Mouse (Mus musculus): ENCODE measurements at regions not wholly inside any gene's neighbourhood (a gene's known extent, or its start where the extent isn't known, plus 50 kb on each side); places are given as distances from the start of the nearest gene placed in this dataset.

GRCm38 (mm10) chr1:190323671-190324070, 153.2 kb upstream of the Prox1 start:
- no peak for DNase-seq
- intact Hi-C loops (cut with DNase I), result no loop called here

- no peak for DNase-seq
- intact Hi-C loops (cut with DNase I), result no loop called here
Measured at GRCm38 (mm10) chr1:190316175-190316574, 145.7 kb upstream of the Prox1 start.

GRCm38 (mm10) chr1:190309831-190310230, 139.3 kb upstream of the Prox1 start:
- DNase-seq, result no peak

GRCm38 (mm10) chr1:190307751-190308150, 137.2 kb upstream of the Prox1 start:
- intact Hi-C loops (cut with DNase I), result no loop called here
- DNase-seq, result no peak

More at GRCm38 (mm10) chr1:190309831-190310230, 139.3 kb upstream of the Prox1 start:
- intact Hi-C loops (cut with DNase I), result no loop called here

- DNase-seq, result no peak
- intact Hi-C loops (cut with DNase I), result no loop called here
Measured at GRCm38 (mm10) chr1:190297666-190298327, 127.3 kb upstream of the Prox1 start.

- DNase-seq, result no peak
- intact Hi-C loops (cut with DNase I), result no loop called here
Measured at GRCm38 (mm10) chr1:190290061-190290460, 119.5 kb upstream of the Prox1 start.

- no peak for DNase-seq
- intact Hi-C loops (cut with DNase I), result no loop called here
Measured at GRCm38 (mm10) chr1:190286481-190287145, 116.1 kb upstream of the Prox1 start.

GRCm38 (mm10) chr1:190285636-190286035, 115.1 kb upstream of the Prox1 start:
- DNase-seq, result no peak
- intact Hi-C loops (cut with DNase I), result no loop called here

GRCm38 (mm10) chr1:190285049-190285448, 114.5 kb upstream of the Prox1 start:
- intact Hi-C loops (cut with DNase I), result no loop called here
- DNase-seq, result no peak

GRCm38 (mm10) chr1:190284138-190284537, 113.6 kb upstream of the Prox1 start:
- intact Hi-C loops (cut with DNase I), result no loop called here
- no peak for DNase-seq

- peak; percentile 42 for DNase-seq
- intact Hi-C loops (cut with DNase I), result no loop called here
Measured at GRCm38 (mm10) chr1:190280081-190280858, 109.8 kb upstream of the Prox1 start.

- intact Hi-C loops (cut with DNase I), result no loop called here
- no peak for DNase-seq
Measured at GRCm38 (mm10) chr1:190274911-190275310, 104.4 kb upstream of the Prox1 start.

- intact Hi-C loops (cut with DNase I), result no loop called here
- DNase-seq, result no peak
Measured at GRCm38 (mm10) chr1:190270784-190271385, 100.4 kb upstream of the Prox1 start.

- intact Hi-C loops (cut with DNase I), result no loop called here
Measured at GRCm38 (mm10) chr1:190269181-190269580, 98.7 kb upstream of the Prox1 start.

GRCm38 (mm10) chr1:190265085-190265780, 94.7 kb upstream of the Prox1 start:
- intact Hi-C loops (cut with DNase I), result no loop called here
- DNase-seq, result peak; percentile 20

More at GRCm38 (mm10) chr1:190269181-190269580, 98.7 kb upstream of the Prox1 start:
- no peak for DNase-seq

GRCm38 (mm10) chr1:190264501-190264900, 94.0 kb upstream of the Prox1 start:
- intact Hi-C loops (cut with DNase I), result no loop called here

GRCm38 (mm10) chr1:190263620-190264019, 93.1 kb upstream of the Prox1 start:
- intact Hi-C loops (cut with DNase I), result no loop called here
- DNase-seq, result no peak

More at GRCm38 (mm10) chr1:190264501-190264900, 94.0 kb upstream of the Prox1 start:
- no peak for DNase-seq

- intact Hi-C loops (cut with DNase I), result no loop called here
- DNase-seq, result peak; percentile 79
Measured at GRCm38 (mm10) chr1:190259576-190259975, 89.1 kb upstream of the Prox1 start.

GRCm38 (mm10) chr1:190250574-190251246, 80.2 kb upstream of the Prox1 start:
- intact Hi-C loops (cut with DNase I), result no loop called here
- DNase-seq, result peak; percentile 27

- intact Hi-C loops (cut with DNase I), result no loop called here
- DNase-seq, result peak; percentile 18
Measured at GRCm38 (mm10) chr1:190242526-190242925, 72.0 kb upstream of the Prox1 start.
